Mouse (Mus musculus) WW6 (cell line): ENCODE measurements at regions not wholly inside any gene's neighbourhood (a gene's known extent, or its start where the extent isn't known, plus 50 kb on each side); places are given as distances from the start of the nearest gene placed in this dataset.
"Not testable (repeated sequence)": the region's sequence is repeated elsewhere in the genome, so short reads cannot be mapped to it uniquely, and the experiment has no call there.

Experiments
- DNase-seq: peaks from one replicate; pipeline ENCODE4 v3.0.0-alpha.2; 2013; ENCODE audit warnings: low read depth, low spot score

- no peak for DNase-seq
These were observed 68.6 kb downstream of the Tomm20 start for GRCm38 (mm10) chr8:126877039-126877365.

- DNase-seq: no peak
These were observed 69.2 kb downstream of the Tomm20 start for GRCm38 (mm10) chr8:126876300-126877038.

- no peak for DNase-seq
These were observed 70.0 kb downstream of the Tomm20 start for GRCm38 (mm10) chr8:126875491-126876155.

- no peak for DNase-seq
These were observed 70.8 kb downstream of the Tomm20 start for GRCm38 (mm10) chr8:126874846-126875245.

GRCm38 (mm10) chr8:126874126-126874730, 71.4 kb downstream of the Tomm20 start:
- DNase-seq: no peak

- no peak for DNase-seq
These were observed 72.3 kb downstream of the Tomm20 start for GRCm38 (mm10) chr8:126873306-126873705.

GRCm38 (mm10) chr8:126872574-126872973, 73.1 kb downstream of the Tomm20 start:
- DNase-seq: no peak

- DNase-seq: no peak
These were observed 73.5 kb downstream of the Tomm20 start for GRCm38 (mm10) chr8:126872133-126872532.

GRCm38 (mm10) chr8:126869464-126869850, 76.2 kb downstream of the Tomm20 start:
- no peak for DNase-seq

- DNase-seq: no peak
These were observed 76.7 kb downstream of the Tomm20 start for GRCm38 (mm10) chr8:126868831-126869463.

GRCm38 (mm10) chr8:126867121-126867988, 78.3 kb downstream of the Tomm20 start:
- DNase-seq: no peak

- no peak for DNase-seq
These were observed 81.2 kb downstream of the Tomm20 start for GRCm38 (mm10) chr8:126864314-126864948.

GRCm38 (mm10) chr8:126863661-126864060, 82.0 kb downstream of the Tomm20 start:
- not testable (repeated sequence) for DNase-seq

GRCm38 (mm10) chr8:126861754-126862153, 83.9 kb downstream of the Tomm20 start:
- DNase-seq: no peak

- peak; percentile 56 for DNase-seq
These were observed 85.0 kb downstream of the Tomm20 start for GRCm38 (mm10) chr8:126860630-126861029.

- no peak for DNase-seq
These were observed 85.8 kb downstream of the Tomm20 start for GRCm38 (mm10) chr8:126859706-126860424.

GRCm38 (mm10) chr8:126857307-126858203, 88.1 kb downstream of the Tomm20 start:
- no peak for DNase-seq

GRCm38 (mm10) chr8:126855914-126856313, 89.7 kb downstream of the Tomm20 start:
- no peak for DNase-seq

- no peak for DNase-seq
These were observed 90.5 kb downstream of the Tomm20 start for GRCm38 (mm10) chr8:126855056-126855609.
